Mouse (Mus musculus): ENCODE measurements around the gene Zfp983. TPM values are rescaled to one million over a fixed set of nuclear protein-coding genes. Genes with fewer than 3 reads are reported as not detected.

The Zfp983 gene
- polyA plus RNA-seq (2015; fragmentation: Nextera tagmentation; extraction: Ambion mirVana) = 1.3 and 1.9 TPM in 2 replicates

DNA sequence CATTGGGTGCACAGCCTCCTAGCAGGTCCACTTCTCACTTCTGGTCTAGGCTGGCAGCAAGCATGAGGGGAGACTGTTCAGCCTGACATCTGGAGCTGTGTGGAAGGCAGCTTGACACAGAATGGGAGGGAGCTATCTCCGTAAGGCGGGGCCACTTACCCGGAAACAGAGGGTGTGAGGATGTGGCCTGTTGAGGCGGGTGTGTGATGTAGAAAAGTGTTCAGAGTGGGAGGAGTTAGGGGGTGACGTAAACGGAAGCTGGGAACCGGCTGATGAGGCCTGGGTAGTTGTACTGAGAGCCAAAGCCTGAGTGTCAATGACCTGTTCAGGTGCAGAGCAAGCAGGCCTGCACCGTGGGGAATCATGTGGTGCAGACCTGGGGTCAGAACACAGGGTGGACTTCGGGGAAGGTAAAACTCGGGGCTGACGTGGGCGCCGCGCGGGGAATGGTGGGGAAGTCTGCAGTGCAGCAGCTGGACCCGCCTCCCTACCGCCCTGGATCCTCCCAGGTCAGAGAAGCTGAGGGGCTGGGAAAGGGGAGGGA, at the start of gene Zfp983:
TSS of gene Zfp983 (plus strand) at position 261 of the 544 bp plus-strand sequence.

DNA sequence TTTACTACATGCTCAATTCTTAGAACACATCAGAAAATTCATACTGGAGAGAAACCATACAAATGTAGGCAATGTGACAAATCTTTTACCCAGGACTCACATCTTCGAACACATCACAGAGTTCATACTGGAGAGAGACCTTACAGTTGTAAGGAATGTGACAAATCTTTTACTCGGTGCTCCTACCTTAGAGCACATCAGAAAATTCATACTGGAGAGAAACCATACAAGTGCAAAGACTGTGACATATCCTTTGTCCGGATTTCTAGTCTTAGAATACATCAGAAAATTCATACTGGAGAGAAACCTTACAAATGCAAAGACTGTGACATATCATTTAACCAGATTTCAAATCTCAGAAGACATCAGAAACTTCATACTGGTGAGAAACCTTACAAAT, 41.1 kb downstream of the Zfp983 start, which contains the start of gene Gm10226:
TSS of gene Gm10226 (plus strand) at position 301 of the 400 bp plus-strand sequence.

DNA sequence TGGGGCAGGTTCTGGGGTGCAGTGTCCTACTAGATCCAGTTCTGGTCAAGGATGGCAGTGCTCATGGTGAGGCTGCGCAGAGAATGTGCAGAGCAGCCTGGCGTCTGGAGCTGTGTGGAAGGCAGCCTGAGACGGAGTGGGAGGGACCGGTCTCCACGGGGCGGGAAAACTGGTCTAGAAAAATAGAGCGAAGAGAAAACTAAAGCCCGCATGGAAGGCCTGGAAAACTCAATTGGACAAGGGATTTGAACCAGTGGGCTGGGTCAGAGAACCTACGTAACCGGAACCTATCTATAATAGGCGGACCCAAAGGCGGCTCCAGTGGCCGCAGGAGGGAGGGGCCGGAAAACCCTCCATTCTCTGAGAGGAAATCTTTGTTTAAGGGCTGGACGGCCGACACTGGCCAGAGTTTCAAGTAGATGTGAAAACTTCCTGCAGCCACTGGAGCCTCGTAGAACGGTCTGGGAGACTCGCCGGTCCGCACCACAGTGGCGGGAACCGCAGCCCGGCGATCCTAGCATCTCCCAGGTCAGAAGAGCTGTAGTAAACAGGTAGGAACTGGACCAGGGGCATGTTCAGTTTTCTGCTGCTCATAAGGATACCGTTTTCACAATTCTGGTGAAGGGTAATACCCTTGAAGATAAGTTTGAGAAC, 57.0 kb downstream of the Zfp983 start, which contains the start of gene Zfp760:
TSS of gene Zfp760 (plus strand) at position 399 of the 654 bp plus-strand sequence.

Other genes starting within 250 kb of the Zfp983 start
- gene Zfp54, start 227.4 kb upstream of the Zfp983 start, polyA plus RNA-seq (2015; fragmentation: Nextera tagmentation; extraction: Ambion mirVana) = 3.1 TPM in 2 replicates
- gene Zfp51, start 200.2 kb upstream of the Zfp983 start, polyA plus RNA-seq (2015; fragmentation: Nextera tagmentation; extraction: Ambion mirVana) = 6.7 and 7.2 TPM in 2 replicates
- 4.5 and 4.9 TPM in 2 replicates for gene Zfp53, start 161.6 kb upstream of the Zfp983 start, polyA plus RNA-seq (2015; fragmentation: Nextera tagmentation; extraction: Ambion mirVana)
- 2.4 and 3.5 TPM in 2 replicates for gene Zfp52, start 115.1 kb upstream of the Zfp983 start, polyA plus RNA-seq (2015; fragmentation: Nextera tagmentation; extraction: Ambion mirVana)
- gene Zfp948, start 83.6 kb upstream of the Zfp983 start, polyA plus RNA-seq (2015; fragmentation: Nextera tagmentation; extraction: Ambion mirVana) = 6.8 and 7.4 TPM in 2 replicates
- 2.6 and 4.6 TPM in 2 replicates for gene Gm10226, start 41.2 kb downstream of the Zfp983 start, polyA plus RNA-seq (2015; fragmentation: Nextera tagmentation; extraction: Ambion mirVana)
- 4.3 and 4.7 TPM in 2 replicates for gene Zfp760, start 57.1 kb downstream of the Zfp983 start, polyA plus RNA-seq (2015; fragmentation: Nextera tagmentation; extraction: Ambion mirVana)
- gene Zfp229, start 80.2 kb downstream of the Zfp983 start, polyA plus RNA-seq (2015; fragmentation: Nextera tagmentation; extraction: Ambion mirVana) = 2.8 and 3.2 TPM in 2 replicates
- 2.4 and 2.8 TPM in 2 replicates for gene Zfp820, start 195.1 kb downstream of the Zfp983 start, polyA plus RNA-seq (2015; fragmentation: Nextera tagmentation; extraction: Ambion mirVana)